Mouse (Mus musculus): ENCODE data around the gene Gm28047.

- TF ChIP-seq MYOG (IDR thresholded peaks at IDR 0.05; ENCODE audit: control insufficient read depth in 1 of 3, insufficient read depth in 1 of 3, insufficient read length in 2 of 3, low read depth in 2 of 3) (no peak), POLR2A (IDR thresholded peaks at IDR 0.05; ENCODE audit: insufficient read length, low read depth) (no peak), USF1 (IDR thresholded peaks at IDR 0.05; ENCODE audit: low read depth) (no peak), SRF (IDR thresholded peaks at IDR 0.05; ENCODE audit: control insufficient read depth, insufficient read length, low read depth) (no peak), MAX (IDR thresholded peaks at IDR 0.05; ENCODE audit: low read depth) (no peak), E2F4 (IDR thresholded peaks at IDR 0.05; ENCODE audit: insufficient read depth) (no peak)
These were observed 93.3 kb downstream of the Gm28047 start for GRCm38 (mm10) chr15:102531586-102531985.
